Mouse (Mus musculus): ENCODE results near the gene Slamf8. TPM values are rescaled to one million over a fixed set of nuclear protein-coding genes. Genes with fewer than 3 reads are reported as not detected.

Slamf8 gene
- polyA plus RNA-seq, 1 experiment, result 18.6 TPM

- Histone ChIP-seq H3K4me3 (ENCODE audit: extremely low read depth, insufficient read depth, insufficient read length) (no peak overlapping the region), H3K27me3 (ENCODE audit: control insufficient read depth, insufficient read depth, low read length) (no peaks in the 10 kb centered on the region), H3K36me3 (ENCODE audit: control insufficient read depth, insufficient read depth, low read length) (no peaks in the 10 kb centered on the region), H3K4me1 (ENCODE audit: control insufficient read depth, insufficient read depth, insufficient read length) (no peaks in the 10 kb centered on the region), H3K27ac (ENCODE audit: insufficient read depth, low read length) (no peak overlapping the region)
- TF ChIP-seq POLR2A (IDR thresholded peaks at IDR 0.05; ENCODE audit: low read depth, low read length), result no peak
- no peak for TF ChIP-seq CTCF (IDR thresholded peaks at IDR 0.05; ENCODE audit: extremely low read depth, insufficient read depth, insufficient read length, insufficient replicate concordance)
- DNase-seq (ENCODE audit: low read depth in 1 of 2, low spot score in 2 of 2), result no peak
- WGBS, result 81% methylated on average over 6 of the region's 6 CpGs
Observed at GRCm38 (mm10) chr1:172539827-172540226, 50.5 kb downstream of the Slamf8 start.

GRCm38 (mm10) chr1:172535116-172535515 lies 55.3 kb downstream of the Slamf8 start:
- Histone ChIP-seq H3K36me3 (ENCODE audit: control insufficient read depth, insufficient read depth, low read length) (no peaks in the 10 kb centered on the region), H3K4me1 (ENCODE audit: control insufficient read depth, insufficient read depth, insufficient read length) (no peaks in the 10 kb centered on the region), H3K27me3 (ENCODE audit: control insufficient read depth, insufficient read depth, low read length) (no peaks in the 10 kb centered on the region), H3K4me3 (ENCODE audit: extremely low read depth, insufficient read depth, insufficient read length) (no peak overlapping the region), H3K27ac (ENCODE audit: insufficient read depth, low read length) (no peak overlapping the region)
- DNase-seq (ENCODE audit: low read depth in 1 of 2, low spot score in 2 of 2), result no peak
- WGBS, result 93% methylated on average over 16 of the region's 16 CpGs
- TF ChIP-seq POLR2A (IDR thresholded peaks at IDR 0.05; ENCODE audit: low read depth, low read length) (no peak), CTCF (IDR thresholded peaks at IDR 0.05; ENCODE audit: extremely low read depth, insufficient read depth, insufficient read length, insufficient replicate concordance) (no peak)

GRCm38 (mm10) chr1:172532551-172532950 lies 57.8 kb downstream of the Slamf8 start:
- DNase-seq (ENCODE audit: low read depth in 1 of 2, low spot score in 2 of 2), result no peak
- TF ChIP-seq CTCF (IDR thresholded peaks at IDR 0.05; ENCODE audit: extremely low read depth, insufficient read depth, insufficient read length, insufficient replicate concordance), result no peak
- TF ChIP-seq POLR2A (IDR thresholded peaks at IDR 0.05; ENCODE audit: low read depth, low read length), result no peak
- H3K4me1 ChIP-seq (ENCODE audit: control insufficient read depth, insufficient read depth, insufficient read length), result no peaks in the 10 kb centered on the region
- H3K4me3 ChIP-seq (ENCODE audit: extremely low read depth, insufficient read depth, insufficient read length), result no peak overlapping the region
- no peaks in the 10 kb centered on the region for H3K27me3 ChIP-seq (ENCODE audit: control insufficient read depth, insufficient read depth, low read length)
- no peaks in the 10 kb centered on the region for H3K36me3 ChIP-seq (ENCODE audit: control insufficient read depth, insufficient read depth, low read length)
- WGBS, result 46% methylated on average over 13 of the region's 13 CpGs
- no peak overlapping the region for H3K27ac ChIP-seq (ENCODE audit: insufficient read depth, low read length)

Other genes starting within 250 kb of the Slamf8 start
- 6.7 and 7.3 TPM in 2 replicates for gene Kcnj10, start 249.4 kb downstream of the Slamf8 start, polyA plus RNA-seq (2012; rRNA removed)
- gene Pigm, start 214.0 kb downstream of the Slamf8 start, polyA plus RNA-seq (2012; rRNA removed), result 8.8 and 11.5 TPM in 2 replicates
- 4.3 and 5.5 TPM in 2 replicates for gene Slamf9, start 115.2 kb downstream of the Slamf8 start, polyA plus RNA-seq (2012; rRNA removed)
- gene Igsf9, start 108.8 kb downstream of the Slamf8 start, polyA plus RNA-seq (2012; rRNA removed), result 8.6 and 9.0 TPM in 2 replicates
- gene Tagln2, start 90.5 kb downstream of the Slamf8 start, polyA plus RNA-seq (2012; rRNA removed), result 186 and 208 TPM in 2 replicates
- gene Cfap45, start 69.8 kb downstream of the Slamf8 start, polyA plus RNA-seq (2012; rRNA removed), result 0.19 and 0.20 TPM in 2 replicates
- gene Vsig8, start 34.6 kb downstream of the Slamf8 start, polyA plus RNA-seq (2012; rRNA removed), result 0.09 and 0.29 TPM in 2 replicates
- 0.06 TPM in 1 of 2 replicates, not detected in the other for gene Fcrl6, start 12.0 kb upstream of the Slamf8 start, polyA plus RNA-seq (2012; rRNA removed)
- 10.4 and 11.4 TPM in 2 replicates for gene Dusp23, start 42.4 kb upstream of the Slamf8 start, polyA plus RNA-seq (2012; rRNA removed)
- 0.07 TPM in 1 of 2 replicates, not detected in the other for gene Crp, start 107.5 kb upstream of the Slamf8 start, polyA plus RNA-seq (2012; rRNA removed)

All from spleen, adult 2 months (tissue).